Mouse (Mus musculus): ENCODE measurements around the gene Btbd2. TPM values are rescaled to one million over a fixed set of nuclear protein-coding genes. Genes with fewer than 3 reads are reported as not detected.

Gene Btbd2
- polyA plus RNA-seq, 1 experiment from 2014 or later, result 33.2 TPM

GRCm38 (mm10) chr10:80700038-80700504 lies 43.2 kb upstream of the Btbd2 start:
- ATAC-seq (ENCODE audit: low read depth), result no peak
- Histone ChIP-seq H3K4me2 (ENCODE audit: low read depth, low read length) (no peak overlapping the region), H3K9me3 (ENCODE audit: control insufficient read depth, low read length) (no peaks in the 10 kb centered on the region), H3K4me3 (ENCODE audit: low read length) (no peak overlapping the region), H3K36me3 (ENCODE audit: control insufficient read depth, insufficient read depth, low read length) (no peaks in the 10 kb centered on the region), H3K4me1 (replicated peaks; ENCODE audit: control insufficient read depth, insufficient read depth, low read length) (peaks cover 45% of the 10 kb centered on the region), H3K27me3 (ENCODE audit: control insufficient read depth, insufficient read depth, low read depth, low read length) (no peaks in the 10 kb centered on the region), H3K9ac (ENCODE audit: low read length) (peak overlapping the region; percentile 42), H3K27ac (ENCODE audit: low read length) (no peak overlapping the region)
- WGBS, result 80% methylated on average over 7 of the region's 7 CpGs

GRCm38 (mm10) chr10:80698605-80699004 lies 41.7 kb upstream of the Btbd2 start:
- Histone ChIP-seq H3K4me3 (ENCODE audit: low read length) (no peak overlapping the region), H3K36me3 (ENCODE audit: control insufficient read depth, insufficient read depth, low read length) (no peaks in the 10 kb centered on the region), H3K9me3 (ENCODE audit: control insufficient read depth, low read length) (no peaks in the 10 kb centered on the region), H3K4me1 (replicated peaks; ENCODE audit: control insufficient read depth, insufficient read depth, low read length) (peaks cover 44% of the 10 kb centered on the region), H3K27ac (ENCODE audit: low read length) (no peak overlapping the region), H3K27me3 (ENCODE audit: control insufficient read depth, insufficient read depth, low read depth, low read length) (no peaks in the 10 kb centered on the region), H3K9ac (ENCODE audit: low read length) (no peak overlapping the region), H3K4me2 (ENCODE audit: low read depth, low read length) (no peak overlapping the region)
- 88% methylated on average over 9 of the region's 9 CpGs for WGBS
- ATAC-seq (ENCODE audit: low read depth), result no peak

DNA sequence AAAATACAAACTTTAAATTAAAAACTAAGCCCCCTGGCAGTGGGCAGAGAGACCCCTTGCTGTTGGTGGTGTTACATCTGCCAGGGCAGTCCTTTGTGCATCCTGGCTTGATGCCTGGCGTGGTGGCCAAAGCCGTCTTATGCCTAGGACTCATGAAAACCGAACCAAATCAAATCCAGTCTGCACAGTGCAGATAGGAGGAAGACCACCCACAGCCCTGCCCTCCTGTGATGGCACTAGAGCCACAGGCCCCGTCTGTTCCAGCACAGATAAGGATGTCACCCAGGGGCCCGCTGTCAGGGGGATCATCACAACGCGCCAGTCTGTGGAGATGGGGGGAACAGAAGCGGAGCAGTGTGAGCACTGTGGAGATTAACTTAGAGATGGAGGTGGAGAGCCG lies 40.9 kb upstream of the Btbd2 start:
- Histone ChIP-seq H3K27ac (ENCODE audit: low read length) (no peak overlapping the region), H3K9ac (ENCODE audit: low read length) (0 out of 2 replicates have a peak overlapping the region, but pooled peaks have one; percentile 16), H3K4me2 (ENCODE audit: low read depth, low read length) (no peak overlapping the region), H3K9me3 (ENCODE audit: control insufficient read depth, low read length) (no peaks in the 10 kb centered on the region), H3K4me1 (replicated peaks; ENCODE audit: control insufficient read depth, insufficient read depth, low read length) (peaks cover 36% of the 10 kb centered on the region), H3K36me3 (ENCODE audit: control insufficient read depth, insufficient read depth, low read length) (no peaks in the 10 kb centered on the region), H3K4me3 (ENCODE audit: low read length) (no peak overlapping the region), H3K27me3 (ENCODE audit: control insufficient read depth, insufficient read depth, low read depth, low read length) (no peaks in the 10 kb centered on the region)
- no peak for ATAC-seq (ENCODE audit: low read depth)
- 76% methylated on average over 9 of the region's 9 CpGs for WGBS

GRCm38 (mm10) chr10:80697393-80697787 lies 40.5 kb upstream of the Btbd2 start:
- no peak for ATAC-seq (ENCODE audit: low read depth)
- H3K27me3 ChIP-seq (ENCODE audit: control insufficient read depth, insufficient read depth, low read depth, low read length), result no peaks in the 10 kb centered on the region
- no peaks in the 10 kb centered on the region for H3K9me3 ChIP-seq (ENCODE audit: control insufficient read depth, low read length)
- H3K36me3 ChIP-seq (ENCODE audit: control insufficient read depth, insufficient read depth, low read length), result no peaks in the 10 kb centered on the region
- no peak overlapping the region for H3K4me2 ChIP-seq (ENCODE audit: low read depth, low read length)
- no peak overlapping the region for H3K4me3 ChIP-seq (ENCODE audit: low read length)
- 0 out of 2 replicates have a peak overlapping the region, but pooled peaks have one; percentile 16 for H3K9ac ChIP-seq (ENCODE audit: low read length)
- 87% methylated on average over 8 of the region's 8 CpGs for WGBS
- H3K4me1 ChIP-seq (replicated peaks; ENCODE audit: control insufficient read depth, insufficient read depth, low read length), result peaks cover 36% of the 10 kb centered on the region
- no peak overlapping the region for H3K27ac ChIP-seq (ENCODE audit: low read length)

- WGBS, result 42% methylated on average over 11 of the region's 12 CpGs
Observed at GRCm38 (mm10) chr10:80696502-80697392, 39.9 kb upstream of the Btbd2 start.

GRCm38 (mm10) chr10:80695801-80696501 lies 39.1 kb upstream of the Btbd2 start:
- Histone ChIP-seq H3K27me3 (ENCODE audit: control insufficient read depth, insufficient read depth, low read depth, low read length) (no peaks in the 10 kb centered on the region), H3K9ac (ENCODE audit: low read length) (peak overlapping the region; percentile 44; the same call in 1 of the 2 replicates), H3K4me3 (ENCODE audit: low read length) (no peak overlapping the region), H3K27ac (ENCODE audit: low read length) (peak overlapping the region; percentile 92), H3K36me3 (ENCODE audit: control insufficient read depth, insufficient read depth, low read length) (no peaks in the 10 kb centered on the region), H3K9me3 (ENCODE audit: control insufficient read depth, low read length) (no peaks in the 10 kb centered on the region), H3K4me2 (ENCODE audit: low read depth, low read length) (peak overlapping the region; percentile 5; the same call in 1 of the 2 replicates), H3K4me1 (replicated peaks; ENCODE audit: control insufficient read depth, insufficient read depth, low read length) (peaks cover 32% of the 10 kb centered on the region)
- 37% methylated on average over 10 of the region's 10 CpGs for WGBS
- ATAC-seq (ENCODE audit: low read depth), result peak; percentile 31; the same call in 1 of the 2 replicates

More at GRCm38 (mm10) chr10:80696502-80697392, 39.9 kb upstream of the Btbd2 start:
- peak overlapping the region; percentile 44 for H3K9ac ChIP-seq (ENCODE audit: low read length)
- no peaks in the 10 kb centered on the region for H3K27me3 ChIP-seq (ENCODE audit: control insufficient read depth, insufficient read depth, low read depth, low read length)
- peak overlapping the region; percentile 5; the same call in 1 of the 2 replicates for H3K4me2 ChIP-seq (ENCODE audit: low read depth, low read length)
- H3K27ac ChIP-seq (ENCODE audit: low read length), result peak overlapping the region; percentile 92
- ATAC-seq (ENCODE audit: low read depth), result no peak
- no peak overlapping the region for H3K4me3 ChIP-seq (ENCODE audit: low read length)
- no peaks in the 10 kb centered on the region for H3K9me3 ChIP-seq (ENCODE audit: control insufficient read depth, low read length)
- peaks cover 36% of the 10 kb centered on the region for H3K4me1 ChIP-seq (replicated peaks; ENCODE audit: control insufficient read depth, insufficient read depth, low read length)
- no peaks in the 10 kb centered on the region for H3K36me3 ChIP-seq (ENCODE audit: control insufficient read depth, insufficient read depth, low read length)

DNA sequence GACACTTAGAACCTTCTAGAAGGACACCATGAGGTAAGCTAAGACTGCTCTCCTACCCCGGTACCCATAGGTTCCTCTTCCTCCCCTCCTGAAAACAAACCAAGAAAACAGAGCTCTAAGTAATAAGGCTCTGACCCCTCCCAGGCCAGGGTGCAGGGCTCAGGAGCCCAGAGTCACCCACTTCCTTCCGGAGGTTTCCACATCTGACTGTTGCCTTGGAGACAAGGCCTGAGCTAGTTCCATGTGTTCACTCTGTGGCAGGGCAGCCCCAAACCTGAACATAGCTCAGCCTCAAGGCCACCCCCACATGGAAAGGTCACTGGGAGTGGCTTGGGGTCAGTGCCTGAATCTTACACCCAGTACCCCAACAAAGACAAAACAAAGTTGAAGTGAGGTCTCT lies 38.3 kb upstream of the Btbd2 start:
- Histone ChIP-seq H3K27ac (ENCODE audit: low read length) (peak overlapping the region; percentile 59), H3K4me1 (replicated peaks; ENCODE audit: control insufficient read depth, insufficient read depth, low read length) (peaks cover 24% of the 10 kb centered on the region), H3K27me3 (ENCODE audit: control insufficient read depth, insufficient read depth, low read depth, low read length) (no peaks in the 10 kb centered on the region), H3K9me3 (ENCODE audit: control insufficient read depth, low read length) (no peaks in the 10 kb centered on the region), H3K9ac (ENCODE audit: low read length) (no peak overlapping the region), H3K36me3 (ENCODE audit: control insufficient read depth, insufficient read depth, low read length) (peaks cover 3% of the 10 kb centered on the region; the same call in 1 of the 2 replicates), H3K4me3 (ENCODE audit: low read length) (no peak overlapping the region), H3K4me2 (ENCODE audit: low read depth, low read length) (no peak overlapping the region)
- ATAC-seq (ENCODE audit: low read depth), result peak; percentile 55
- WGBS, result 38% methylated on average over 2 of the region's 2 CpGs

DNA sequence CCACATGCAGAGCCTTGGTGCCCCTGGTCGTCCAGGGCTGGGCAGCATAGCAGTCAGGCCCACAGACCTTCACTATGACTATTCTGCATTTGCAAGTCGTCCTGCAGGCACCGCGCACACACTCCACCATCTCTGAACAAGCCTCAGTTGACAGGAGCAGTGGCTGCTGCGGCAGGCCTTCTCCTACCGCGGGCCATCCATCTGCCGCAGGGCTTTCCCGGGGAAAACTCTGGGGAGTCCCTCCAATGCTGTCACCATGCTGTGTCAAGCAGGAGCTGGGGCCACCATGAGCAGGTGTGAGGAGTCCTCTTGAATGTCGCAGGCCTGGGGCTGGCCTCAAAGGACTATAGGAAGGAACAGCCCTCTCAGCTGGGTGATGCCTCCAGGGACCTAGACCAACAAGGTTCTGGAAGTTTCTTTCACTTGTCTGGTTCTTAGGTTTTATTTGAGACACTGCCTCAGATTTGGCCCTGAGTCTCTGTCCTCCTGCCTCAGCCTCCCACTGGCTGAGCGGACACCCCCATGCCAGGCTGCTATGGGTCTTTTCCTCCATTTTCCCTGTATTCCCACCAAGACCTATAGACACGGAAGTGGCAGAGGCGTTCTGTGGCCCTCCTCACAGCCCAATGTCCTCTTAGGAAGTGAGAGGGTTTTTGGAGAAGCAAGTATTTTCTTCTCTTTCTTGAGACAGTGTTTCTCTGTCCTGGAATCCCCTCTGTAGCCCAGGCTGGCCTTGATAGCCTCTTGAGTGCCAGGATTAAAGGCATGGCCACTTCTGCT lies 37.5 kb upstream of the Btbd2 start:
- peaks cover 7% of the 10 kb centered on the region for H3K36me3 ChIP-seq (ENCODE audit: control insufficient read depth, insufficient read depth, low read length)

More for the DNA sequence above, 37.5 kb upstream of the Btbd2 start:
- Histone ChIP-seq H3K9ac (ENCODE audit: low read length) (no peak overlapping the region), H3K9me3 (ENCODE audit: control insufficient read depth, low read length) (no peaks in the 10 kb centered on the region), H3K4me2 (ENCODE audit: low read depth, low read length) (no peak overlapping the region), H3K4me1 (replicated peaks; ENCODE audit: control insufficient read depth, insufficient read depth, low read length) (peaks cover 19% of the 10 kb centered on the region), H3K27ac (ENCODE audit: low read length) (peak overlapping the region; percentile 59), H3K4me3 (ENCODE audit: low read length) (no peak overlapping the region), H3K27me3 (ENCODE audit: control insufficient read depth, insufficient read depth, low read depth, low read length) (no peaks in the 10 kb centered on the region)
- WGBS, result 84% methylated on average over 13 of the region's 13 CpGs
- ATAC-seq (ENCODE audit: low read depth), result no peak

Measured in lung, embryonic 16.5 days (tissue).